Mouse (Mus musculus) spleen, adult 12 weeks (tissue): ENCODE measurements around the gene Fam166b.

Source experiments
- DNase-seq: peaks from one replicate; pipeline ENCODE4 v3.0.0; 2022; ENCODE audit warnings: low spot score

Fam166b gene

GRCm38 (mm10) chr4:43428180-43428861 lies 613 bp downstream of the Fam166b start:
- no peak for DNase-seq

DNA sequence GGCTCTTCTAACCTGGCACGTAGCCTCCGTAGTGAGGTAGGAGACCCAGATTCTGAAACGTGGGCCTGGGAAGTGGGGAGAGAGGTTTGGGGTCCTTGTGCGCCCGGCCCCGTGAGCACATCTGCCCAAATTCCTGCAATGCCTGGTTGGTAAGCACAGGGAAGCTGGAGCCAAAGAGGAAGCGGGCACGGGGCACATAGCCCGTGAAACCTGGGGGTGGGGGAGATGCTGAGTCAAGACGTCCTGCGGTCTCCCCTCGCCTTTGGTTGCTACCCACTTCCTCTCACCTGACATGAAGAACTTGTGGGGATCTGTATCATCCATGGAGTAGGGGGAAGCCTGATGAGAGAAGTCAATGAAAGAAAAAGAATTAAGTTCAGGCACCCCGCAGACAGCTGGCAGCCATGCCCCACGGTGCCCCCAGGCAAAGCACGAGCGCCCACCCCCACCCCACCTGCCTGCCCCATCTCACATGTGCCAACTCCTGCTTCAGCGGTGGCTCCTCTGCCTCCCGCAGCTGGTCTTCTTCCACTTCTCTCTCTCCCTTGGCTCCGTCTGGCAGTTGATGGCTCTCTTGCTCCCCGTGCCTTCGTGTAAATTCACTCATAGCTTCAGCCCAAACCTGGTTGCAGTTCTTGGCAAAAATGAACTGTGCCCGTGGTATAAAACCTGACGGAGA lies 1.3 kb downstream of the Fam166b start:
- no peak for DNase-seq

DNA sequence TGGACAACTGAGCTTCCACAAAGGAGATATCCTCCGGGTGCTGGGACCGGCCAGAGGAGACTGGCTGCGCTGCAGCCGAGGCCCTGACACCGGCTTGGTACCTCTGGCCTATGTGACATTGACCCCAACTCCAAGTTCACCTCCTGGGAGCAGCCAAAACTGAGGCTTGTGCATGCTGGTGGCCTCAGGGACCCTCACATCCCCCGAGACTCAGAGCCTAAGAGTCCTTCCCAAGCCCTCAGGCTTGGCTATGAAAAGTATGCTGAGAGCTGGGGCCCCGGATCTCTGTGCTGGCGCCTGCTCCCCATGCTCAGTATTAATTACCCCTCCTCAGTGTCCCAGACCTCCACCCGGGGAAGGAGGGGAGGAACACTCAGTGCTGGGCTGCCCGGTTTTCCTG lies 2.4 kb downstream of the Fam166b start:
- DNase-seq = no peak

- no peak for DNase-seq
Observed at GRCm38 (mm10) chr4:43425648-43426380, 3.1 kb downstream of the Fam166b start.

GRCm38 (mm10) chr4:43425197-43425596 lies 3.7 kb downstream of the Fam166b start:
- no peak for DNase-seq

GRCm38 (mm10) chr4:43424072-43424471 lies 4.9 kb downstream of the Fam166b start:
- no peak for DNase-seq

- DNase-seq = no peak
Observed at GRCm38 (mm10) chr4:43423267-43423934, 5.5 kb downstream of the Fam166b start.

DNA sequence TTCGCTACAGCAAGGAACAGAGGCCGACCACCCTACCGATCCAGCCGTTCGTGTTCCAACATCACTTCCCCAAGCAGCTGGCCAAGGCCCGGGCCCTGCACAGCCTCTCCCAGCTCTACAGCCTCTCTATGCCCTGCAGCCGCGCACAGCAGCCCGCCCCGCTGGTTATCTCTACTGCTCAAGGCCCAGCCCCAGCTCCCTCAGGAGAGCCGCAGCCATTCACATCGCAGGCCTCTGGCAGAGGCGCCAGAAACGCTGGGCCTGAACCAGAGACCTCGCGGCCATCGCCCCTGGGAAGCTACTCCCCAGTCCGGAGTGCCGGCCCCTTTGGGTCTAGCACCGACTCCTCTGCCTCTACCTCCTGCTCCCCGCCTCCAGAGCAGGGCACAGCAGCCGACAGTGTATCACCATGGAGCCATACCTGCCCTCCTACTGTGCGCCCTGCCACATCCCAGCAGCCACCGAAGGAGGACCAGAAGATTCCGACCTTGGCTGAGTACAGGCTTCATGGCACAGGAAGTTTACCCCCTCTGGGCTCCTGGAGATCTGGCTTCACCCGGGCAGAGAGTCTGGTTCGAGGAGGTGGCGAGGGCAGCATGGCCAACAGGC lies 7.2 kb downstream of the Fam166b start:
- no peak for DNase-seq

DNA sequence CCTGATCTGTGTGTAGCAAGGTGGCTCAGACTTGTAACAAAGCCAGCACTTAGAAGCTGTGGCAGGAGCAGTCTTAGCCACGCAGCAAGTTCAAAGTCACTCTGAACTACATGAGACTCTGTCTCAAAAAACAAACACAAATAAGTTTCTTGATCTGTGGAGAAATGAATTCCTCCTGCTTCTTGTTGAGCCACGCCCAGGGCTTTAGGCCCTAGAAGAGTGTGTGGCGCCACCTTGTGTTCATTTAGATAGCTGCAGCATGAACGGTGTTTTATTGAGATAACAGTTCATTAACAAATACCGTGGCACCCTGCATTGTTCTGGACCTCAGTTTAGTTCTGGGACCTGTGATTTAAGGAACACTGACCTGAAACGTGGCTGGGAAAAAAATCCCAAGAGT lies 8.6 kb downstream of the Fam166b start:
- peak; percentile 36 for DNase-seq

DNA sequence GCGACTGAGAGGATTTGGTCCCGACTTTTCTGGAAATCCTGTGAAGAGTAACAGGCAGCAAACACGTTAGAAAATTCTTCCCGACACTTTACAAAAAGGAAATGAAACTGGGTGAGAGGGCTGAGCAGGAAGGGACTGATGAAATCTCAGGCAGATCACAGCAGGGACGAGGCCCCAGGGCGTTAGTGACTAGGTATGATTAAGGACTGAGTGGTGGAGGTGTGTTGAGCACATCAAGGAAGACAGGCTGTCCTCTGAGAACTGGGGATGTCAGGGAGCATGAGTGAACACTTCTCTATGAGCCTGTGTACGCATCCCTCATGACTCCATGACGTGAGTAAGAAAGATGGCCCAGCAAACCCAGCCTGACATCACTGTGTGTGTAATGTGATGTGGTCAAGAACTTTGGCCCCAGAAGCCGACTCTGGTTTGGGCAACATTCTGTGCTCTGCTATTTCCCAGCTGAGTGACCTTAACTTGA lies 9.1 kb downstream of the Fam166b start:
- no peak for DNase-seq

DNA sequence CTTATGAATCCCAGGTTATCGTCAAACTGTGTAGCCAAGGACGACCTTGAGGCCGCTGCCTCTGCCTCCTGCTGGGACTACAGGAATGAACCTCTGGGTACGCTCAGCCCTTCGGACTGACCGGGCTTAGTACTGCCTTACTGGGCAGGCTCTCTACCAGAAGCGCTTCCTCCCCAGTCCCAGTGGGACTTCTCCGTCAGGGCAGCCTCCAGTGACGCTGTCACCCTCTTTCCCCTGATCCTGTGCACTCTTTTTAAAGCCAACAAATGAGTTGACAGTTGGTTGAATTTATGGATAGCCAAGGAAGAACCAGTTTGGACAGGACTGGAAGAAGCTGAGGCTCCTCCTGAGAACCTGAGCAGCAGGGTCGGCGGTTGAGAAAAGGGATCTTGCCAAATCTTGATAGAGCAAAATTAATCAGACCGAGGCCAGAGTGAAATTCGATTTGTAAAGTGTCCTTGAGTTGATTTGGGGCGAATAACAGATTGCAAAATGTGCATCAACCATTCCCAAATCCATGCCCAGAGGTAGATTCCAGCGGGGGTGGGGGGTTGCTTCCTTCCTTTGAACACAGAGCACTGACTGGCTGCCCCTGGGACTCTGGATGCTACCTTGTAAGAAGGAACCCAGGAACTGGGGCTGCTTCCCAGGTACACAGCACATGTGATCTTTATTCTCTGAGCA lies 9.8 kb downstream of the Fam166b start:
- no peak for DNase-seq

DNA sequence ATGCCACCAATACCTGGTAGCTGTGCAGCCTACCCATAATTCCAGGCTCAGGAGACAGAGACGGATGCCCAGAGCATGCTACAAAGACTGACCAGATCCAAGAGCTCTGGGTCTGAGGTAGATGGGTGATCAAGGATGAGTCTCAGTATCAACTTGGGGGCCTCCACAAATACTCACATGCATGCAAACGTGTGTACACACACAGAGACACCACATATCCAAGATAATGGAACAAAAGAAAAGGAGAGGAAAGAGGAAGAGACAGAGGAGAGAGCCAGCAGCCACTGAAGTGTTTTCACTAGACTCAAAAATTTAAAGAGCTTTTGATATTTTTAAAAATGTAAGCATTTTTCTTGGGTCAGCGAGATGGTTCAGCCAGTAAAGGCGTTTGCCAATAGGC lies 10.5 kb downstream of the Fam166b start:
- no peak for DNase-seq

DNA sequence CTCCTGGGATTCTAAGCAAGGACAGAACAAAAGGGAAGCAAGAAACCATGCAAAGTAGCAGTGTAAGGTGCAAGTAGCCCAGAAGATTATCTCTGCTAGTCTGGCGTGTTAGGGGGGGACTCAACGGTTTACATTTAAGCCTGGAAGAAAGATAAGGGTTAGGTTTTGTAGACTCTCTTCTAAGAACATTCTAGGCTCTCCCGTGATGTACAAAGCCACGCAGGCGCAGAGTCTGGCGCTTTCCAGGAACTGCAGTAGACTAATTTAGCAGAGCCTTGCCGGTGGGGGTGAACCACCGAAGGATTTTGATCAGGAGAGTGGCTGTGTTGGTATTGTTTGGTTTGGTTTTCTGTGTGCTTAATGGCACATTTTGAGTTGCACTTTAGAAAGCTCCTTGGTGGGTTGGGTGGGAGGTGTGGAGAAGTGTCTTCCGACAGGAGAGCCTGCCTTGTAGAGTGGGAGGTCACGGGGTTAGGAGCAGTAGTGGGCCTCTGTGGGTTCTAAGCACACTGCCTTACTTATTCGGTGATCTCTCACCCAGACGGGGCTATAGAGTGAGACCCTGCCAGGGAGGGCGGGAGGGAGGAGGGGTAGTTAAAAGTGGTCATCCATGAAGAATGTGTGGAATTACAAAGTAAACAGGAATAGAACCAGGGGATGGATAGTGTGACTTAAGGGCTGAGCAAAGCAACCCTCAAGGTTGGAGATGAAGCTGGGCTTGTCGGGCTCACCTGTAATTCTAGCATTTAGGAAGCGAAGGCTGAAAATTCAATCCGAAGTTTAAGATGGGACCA lies 11.5 kb downstream of the Fam166b start:
- DNase-seq = no peak

GRCm38 (mm10) chr4:43416071-43416490 lies 12.9 kb downstream of the Fam166b start:
- DNase-seq = no peak

DNA sequence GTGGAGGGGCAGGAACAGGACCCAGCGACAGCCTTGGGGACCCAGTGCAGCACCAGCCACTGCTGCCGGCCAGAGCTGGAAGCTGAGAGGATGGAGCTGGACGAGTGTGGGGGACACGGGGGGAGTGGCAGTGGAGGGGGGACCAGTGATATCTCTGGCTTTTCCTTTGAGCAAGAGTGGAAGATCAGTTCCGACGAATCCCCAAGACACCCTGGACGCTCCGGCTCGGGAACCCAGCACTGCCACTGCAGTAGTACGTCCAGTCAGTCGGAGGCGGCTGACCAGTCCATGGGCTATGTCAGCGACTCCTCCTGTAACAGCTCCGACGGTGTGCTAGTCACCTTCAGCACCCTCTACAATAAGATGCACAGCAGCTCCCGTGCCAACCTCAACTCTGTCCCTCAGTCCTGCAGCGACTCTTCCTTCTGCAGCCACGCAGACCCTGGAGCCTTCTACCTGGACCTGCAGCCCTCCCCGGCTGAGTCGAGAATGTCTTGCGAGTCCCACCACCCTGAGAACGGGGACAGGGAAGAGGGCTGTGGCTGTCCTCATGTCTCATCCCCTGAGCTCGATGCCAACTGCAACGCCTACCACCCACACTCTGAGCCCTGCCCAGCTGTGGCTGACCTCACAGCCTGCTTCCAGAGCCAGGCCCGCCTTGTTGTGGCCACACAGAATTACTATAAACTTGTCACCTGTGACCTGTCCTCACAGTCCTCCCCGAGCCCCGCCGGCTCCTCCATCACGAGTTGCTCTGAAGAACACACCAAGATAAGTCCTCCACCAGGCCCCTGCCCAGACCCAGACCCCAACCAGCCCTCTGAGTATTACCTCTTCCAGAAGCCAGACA lies 13.5 kb downstream of the Fam166b start:
- DNase-seq = no peak

- no peak for DNase-seq
Observed at GRCm38 (mm10) chr4:43414761-43415160, 14.2 kb downstream of the Fam166b start.

GRCm38 (mm10) chr4:43407071-43407920 lies 21.6 kb downstream of the Fam166b start:
- DNase-seq = no peak

GRCm38 (mm10) chr4:43406162-43406971 lies 22.6 kb downstream of the Fam166b start:
- DNase-seq = no peak
